Mouse (Mus musculus) erythroblast, embryonic 14.5 days (primary cell): ENCODE results near the gene Zfp668.

Source experiments
- GATA1 ChIP-seq: IDR thresholded peaks from 2 replicates; pipeline ENCODE4 v1.6.1; 2012; ENCODE audit warnings: low read length, inconsistent platforms, mixed read lengths
- TAL1 ChIP-seq: IDR thresholded peaks from 3 replicates; pipeline ENCODE4 v1.6.1; 2012; ENCODE audit warnings: low read length, inconsistent platforms, mixed read lengths

DNA sequence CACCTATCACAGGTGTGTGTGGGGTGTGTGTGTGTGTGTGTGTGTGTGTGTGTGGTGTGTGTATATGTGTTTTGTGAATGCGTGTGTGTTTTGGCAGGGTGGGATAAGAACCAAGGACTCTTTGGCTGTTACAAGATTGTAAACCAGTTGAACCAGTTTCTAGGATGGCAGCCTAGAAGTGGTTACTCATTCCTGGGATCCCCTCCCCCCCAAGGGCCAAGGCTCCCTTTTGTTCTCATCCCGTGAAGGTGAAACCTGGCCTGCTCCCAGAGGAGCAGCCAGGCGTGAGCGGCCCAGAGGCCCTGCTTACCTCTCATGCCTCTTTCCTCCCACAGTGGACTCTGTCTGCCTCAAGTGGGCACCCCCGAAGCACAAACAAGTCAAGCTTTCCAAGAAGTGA lies 48.6 kb upstream of the Zfp668 start:
- TF ChIP-seq GATA1 (no peak), TAL1 (no peak)
